Mouse (Mus musculus): ENCODE results near the gene 2210408I21Rik.

Gene 2210408I21Rik

DNA sequence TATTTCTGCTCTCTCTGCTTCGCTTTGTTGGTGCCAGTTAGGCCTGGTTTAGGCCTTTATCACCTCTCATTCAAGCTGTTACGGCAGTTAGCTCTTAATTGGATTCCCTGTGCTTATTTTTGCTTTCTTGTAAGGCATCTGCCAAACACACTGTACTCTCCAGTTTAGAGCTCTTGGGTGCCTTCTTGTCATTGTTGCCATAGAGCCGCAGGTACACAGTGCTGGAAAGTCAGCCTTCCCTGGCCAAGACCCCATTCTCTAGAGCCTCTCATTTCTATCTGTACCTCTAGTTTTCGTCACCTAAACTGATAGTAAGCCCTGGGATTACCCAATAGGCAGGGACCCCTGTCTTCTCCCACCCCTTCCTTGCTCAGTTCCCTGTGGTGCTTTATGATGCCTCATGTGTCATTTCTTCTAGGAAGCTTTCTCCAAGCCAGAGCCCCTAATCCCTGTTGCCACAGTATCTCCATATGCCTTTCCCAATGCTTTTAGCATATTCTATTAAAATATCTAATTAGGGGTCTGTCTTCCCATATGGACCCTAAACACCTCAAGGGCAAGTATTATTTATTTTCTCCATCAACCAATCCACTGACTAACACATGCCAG lies 82.4 kb downstream of the 2210408I21Rik start:
- H3K27me3 ChIP-seq (ENCODE audit: control insufficient read depth, insufficient read depth, low read length, poor library complexity, severe bottlenecking), result no peaks in the 10 kb centered on the region
- no peak for DNase-seq (ENCODE audit: low read depth, low spot score)
- H3K36me3 ChIP-seq (ENCODE audit: control insufficient read depth, insufficient read depth, low read length, poor library complexity, severe bottlenecking), result no peaks in the 10 kb centered on the region

DNA sequence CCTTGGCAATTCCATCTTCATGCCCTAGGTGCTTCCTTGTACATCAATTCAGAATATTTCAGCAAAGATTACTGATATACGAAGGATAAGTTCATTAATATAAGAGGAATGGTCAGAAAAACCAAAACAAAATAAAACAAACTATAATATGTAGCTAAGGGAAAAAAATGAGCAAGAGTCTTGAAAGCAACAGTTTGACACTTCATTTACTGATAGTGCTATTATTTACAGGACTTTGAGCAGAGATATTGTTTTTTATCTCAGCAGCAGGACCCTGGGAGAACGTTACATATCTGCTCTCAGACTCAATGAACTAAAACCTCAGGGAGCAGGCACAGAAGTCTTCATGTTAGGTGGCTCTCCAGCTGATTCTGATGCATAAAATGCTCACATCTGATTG lies 85.7 kb downstream of the 2210408I21Rik start:
- DNase-seq (ENCODE audit: low read depth, low spot score), result no peak
- Histone ChIP-seq H3K36me3 (ENCODE audit: control insufficient read depth, insufficient read depth, low read length, poor library complexity, severe bottlenecking) (no peaks in the 10 kb centered on the region), H3K27me3 (ENCODE audit: control insufficient read depth, insufficient read depth, low read length, poor library complexity, severe bottlenecking) (no peaks in the 10 kb centered on the region)

DNA sequence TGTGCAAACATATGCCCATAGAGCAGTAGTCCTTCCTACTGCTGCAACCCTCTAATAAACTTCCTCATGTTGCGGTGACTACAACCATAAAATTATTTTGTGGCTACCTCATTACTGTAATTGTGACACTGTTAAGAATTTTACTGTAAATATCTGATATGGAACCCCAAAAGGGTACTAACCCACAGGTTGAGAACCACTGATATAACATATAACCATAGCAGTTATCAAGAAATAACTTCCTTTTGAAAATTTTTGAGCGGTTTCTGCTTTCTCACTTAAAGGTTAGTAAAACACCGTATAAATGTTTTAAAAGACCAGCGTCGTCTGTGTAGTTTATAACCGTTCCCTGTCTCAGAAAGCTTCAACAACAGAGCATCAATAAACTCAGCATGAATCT lies 121.2 kb downstream of the 2210408I21Rik start:
- no peaks in the 10 kb centered on the region for H3K27me3 ChIP-seq (ENCODE audit: control insufficient read depth, insufficient read depth, low read length, poor library complexity, severe bottlenecking)
- no peaks in the 10 kb centered on the region for H3K36me3 ChIP-seq (ENCODE audit: control insufficient read depth, insufficient read depth, low read length, poor library complexity, severe bottlenecking)
- DNase-seq (ENCODE audit: low read depth, low spot score), result no peak

DNA sequence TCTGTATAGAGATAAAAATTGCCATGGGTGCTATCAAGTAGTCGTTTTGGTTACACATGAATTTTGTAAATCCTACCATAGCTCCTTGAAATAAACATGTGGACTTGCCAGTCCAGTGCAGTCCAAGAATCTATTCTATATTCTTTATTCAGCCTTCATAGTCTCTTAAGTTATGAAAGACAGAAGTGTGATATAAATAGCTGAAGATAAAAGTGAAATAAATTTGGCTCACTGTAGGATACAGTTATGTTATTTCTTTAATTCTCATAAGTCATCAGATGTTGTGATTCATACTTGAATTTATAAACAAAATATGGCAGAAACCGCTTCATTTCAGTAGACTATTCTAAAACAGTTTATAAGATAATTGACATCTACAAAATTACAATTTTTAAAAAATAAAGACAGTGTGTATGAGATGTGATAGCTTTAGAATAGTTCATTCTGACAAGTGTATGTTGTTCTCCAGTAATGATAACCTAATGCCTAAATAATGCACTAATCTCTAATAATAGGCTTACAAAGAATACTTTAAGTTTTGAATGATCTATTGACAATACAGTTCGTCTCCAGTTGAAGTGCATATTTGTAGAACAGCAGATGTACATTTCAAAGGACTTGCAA lies 127.5 kb downstream of the 2210408I21Rik start:
- Histone ChIP-seq H3K27me3 (ENCODE audit: control insufficient read depth, insufficient read depth, low read length, poor library complexity, severe bottlenecking) (no peaks in the 10 kb centered on the region), H3K36me3 (ENCODE audit: control insufficient read depth, insufficient read depth, low read length, poor library complexity, severe bottlenecking) (no peaks in the 10 kb centered on the region)
- no peak for DNase-seq (ENCODE audit: low read depth, low spot score)

DNA sequence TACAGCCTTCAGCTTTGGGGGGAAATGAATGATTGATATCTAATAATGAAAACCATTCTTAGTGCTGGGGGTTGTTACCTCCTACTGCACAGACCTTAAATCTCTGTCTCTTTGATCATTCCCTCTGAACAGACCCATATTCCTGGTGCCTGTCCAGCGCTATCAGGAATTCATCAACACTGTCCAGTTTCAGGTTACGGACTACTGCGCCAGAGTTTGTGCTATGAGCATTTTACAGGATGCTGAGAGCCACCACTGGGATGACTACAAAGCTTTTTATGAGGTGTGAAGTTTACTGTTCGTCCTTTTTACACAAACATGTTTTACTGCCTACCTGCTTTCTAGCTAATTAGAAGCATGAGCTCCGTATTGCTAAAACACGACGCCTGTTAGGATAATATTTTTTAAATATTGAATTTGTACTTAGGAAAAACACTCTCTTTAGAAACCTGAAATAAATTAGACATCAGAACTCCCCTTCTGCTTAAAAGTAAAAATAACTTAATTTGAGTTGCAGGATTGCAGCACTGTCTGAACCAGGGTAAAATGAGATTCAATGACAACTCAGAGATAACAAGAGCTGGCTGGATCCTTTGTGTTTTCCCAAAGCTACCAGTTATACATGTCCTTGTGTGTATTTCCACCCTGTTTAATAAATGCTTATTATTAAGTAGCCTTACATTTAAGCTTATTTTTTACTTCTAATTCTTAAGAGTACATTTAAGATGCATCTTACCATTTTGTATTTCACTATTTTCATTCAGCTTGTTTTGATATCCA lies 128.2 kb downstream of the 2210408I21Rik start:
- no peaks in the 10 kb centered on the region for H3K27me3 ChIP-seq (ENCODE audit: control insufficient read depth, insufficient read depth, low read length, poor library complexity, severe bottlenecking)
- no peaks in the 10 kb centered on the region for H3K36me3 ChIP-seq (ENCODE audit: control insufficient read depth, insufficient read depth, low read length, poor library complexity, severe bottlenecking)
- DNase-seq (ENCODE audit: low read depth, low spot score), result no peak

DNA sequence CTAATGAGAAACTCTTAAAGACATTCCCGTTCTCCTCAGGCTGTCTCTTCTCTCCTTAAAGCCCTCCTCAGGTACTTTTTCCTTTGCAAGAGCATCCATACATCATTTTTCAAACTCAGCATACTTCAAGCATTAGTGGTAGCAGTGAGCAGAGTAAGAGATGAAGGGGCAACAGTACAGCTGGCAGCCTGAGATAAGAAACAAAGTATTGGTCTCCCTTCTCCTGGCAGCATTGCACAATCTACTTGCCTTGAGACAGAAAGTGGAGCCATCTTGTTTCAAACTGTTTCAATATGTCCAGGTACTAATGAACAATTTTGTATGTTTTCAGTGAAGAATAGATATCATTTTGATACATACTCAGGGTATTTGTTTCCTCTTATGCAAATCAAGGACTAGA lies 129.1 kb downstream of the 2210408I21Rik start:
- Histone ChIP-seq H3K27me3 (ENCODE audit: control insufficient read depth, insufficient read depth, low read length, poor library complexity, severe bottlenecking) (no peaks in the 10 kb centered on the region), H3K36me3 (ENCODE audit: control insufficient read depth, insufficient read depth, low read length, poor library complexity, severe bottlenecking) (no peaks in the 10 kb centered on the region)
- no peak for DNase-seq (ENCODE audit: low read depth, low spot score)

- DNase-seq (ENCODE audit: low read depth, low spot score), result no peak
- Histone ChIP-seq H3K36me3 (ENCODE audit: control insufficient read depth, insufficient read depth, low read length, poor library complexity, severe bottlenecking) (no peaks in the 10 kb centered on the region), H3K27me3 (ENCODE audit: control insufficient read depth, insufficient read depth, low read length, poor library complexity, severe bottlenecking) (no peaks in the 10 kb centered on the region)
Observed at GRCm38 (mm10) chr13:77275172-77275747, 139.9 kb downstream of the 2210408I21Rik start.

GRCm38 (mm10) chr13:77278659-77279413 lies 143.5 kb downstream of the 2210408I21Rik start:
- Histone ChIP-seq H3K27me3 (ENCODE audit: control insufficient read depth, insufficient read depth, low read length, poor library complexity, severe bottlenecking) (no peaks in the 10 kb centered on the region), H3K36me3 (ENCODE audit: control insufficient read depth, insufficient read depth, low read length, poor library complexity, severe bottlenecking) (no peaks in the 10 kb centered on the region)
- DNase-seq (ENCODE audit: low read depth, low spot score), result no peak

DNA sequence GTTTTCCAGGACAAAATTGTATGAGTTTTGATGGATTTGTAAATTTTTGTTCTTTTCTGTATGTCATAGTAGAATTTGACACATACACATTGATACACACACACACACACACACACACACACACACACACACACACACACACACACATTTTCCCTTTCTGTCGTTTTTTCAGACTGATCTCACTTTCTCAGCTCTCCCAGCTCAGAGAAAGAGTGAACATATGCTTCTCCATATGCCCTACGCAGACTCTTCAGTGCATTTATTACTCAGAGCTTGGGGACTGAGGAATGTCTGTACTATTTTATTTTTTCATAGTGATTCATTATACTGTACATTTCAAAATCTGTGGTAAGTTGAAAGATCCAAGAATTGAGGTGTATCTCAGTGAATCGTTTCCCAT lies 160.2 kb downstream of the 2210408I21Rik start:
- no peak for DNase-seq (ENCODE audit: low read depth, low spot score)
- H3K36me3 ChIP-seq (ENCODE audit: control insufficient read depth, insufficient read depth, low read length, poor library complexity, severe bottlenecking), result no peaks in the 10 kb centered on the region
- no peaks in the 10 kb centered on the region for H3K27me3 ChIP-seq (ENCODE audit: control insufficient read depth, insufficient read depth, low read length, poor library complexity, severe bottlenecking)

GRCm38 (mm10) chr13:77324101-77324500 lies 188.8 kb downstream of the 2210408I21Rik start:
- Histone ChIP-seq H3K27me3 (ENCODE audit: control insufficient read depth, insufficient read depth, low read length, poor library complexity, severe bottlenecking) (no peaks in the 10 kb centered on the region), H3K36me3 (ENCODE audit: control insufficient read depth, insufficient read depth, low read length, poor library complexity, severe bottlenecking) (no peaks in the 10 kb centered on the region)
- no peak for DNase-seq (ENCODE audit: low read depth, low spot score)

DNA sequence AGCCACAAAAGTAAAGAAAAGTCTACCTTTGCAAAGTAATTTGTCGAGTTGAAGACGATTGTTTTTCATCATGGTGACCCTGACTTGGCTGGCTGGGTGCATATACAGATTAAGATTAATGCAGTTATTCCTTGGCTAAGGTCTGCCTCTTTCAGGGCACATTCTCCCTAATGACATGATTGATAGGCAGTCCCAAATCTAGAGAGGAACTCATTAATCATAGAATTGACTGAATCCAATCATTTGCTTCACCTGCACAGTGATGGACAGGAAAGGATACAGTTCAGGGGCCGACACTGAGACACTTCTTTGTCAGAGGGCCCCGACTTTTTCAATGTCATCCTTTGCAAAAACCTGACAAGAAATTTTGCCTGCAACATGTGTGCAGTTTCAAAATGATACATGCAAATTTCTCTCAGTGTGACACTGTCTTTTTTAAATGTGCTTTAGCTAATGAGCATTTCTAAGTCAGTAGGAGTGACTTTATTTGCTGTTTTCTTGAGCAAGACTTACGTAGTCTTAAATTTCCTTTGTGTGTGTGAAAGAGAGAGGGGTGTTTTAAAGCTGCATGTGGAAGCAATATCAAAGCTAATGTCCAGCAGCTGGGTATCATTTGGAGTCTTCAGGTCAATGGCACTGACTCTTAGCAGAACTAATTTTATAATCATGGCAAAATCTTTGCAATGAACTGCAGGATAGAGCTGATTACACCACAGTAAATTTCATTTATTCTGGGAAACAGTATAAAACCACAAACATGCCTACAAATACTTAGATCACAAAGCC lies 191.0 kb downstream of the 2210408I21Rik start:
- Histone ChIP-seq H3K27me3 (ENCODE audit: control insufficient read depth, insufficient read depth, low read length, poor library complexity, severe bottlenecking) (no peaks in the 10 kb centered on the region), H3K36me3 (ENCODE audit: control insufficient read depth, insufficient read depth, low read length, poor library complexity, severe bottlenecking) (no peaks in the 10 kb centered on the region)
- no peak for DNase-seq (ENCODE audit: low read depth, low spot score)

- H3K27me3 ChIP-seq (ENCODE audit: control insufficient read depth, insufficient read depth, low read length, poor library complexity, severe bottlenecking), result no peaks in the 10 kb centered on the region
- no peaks in the 10 kb centered on the region for H3K36me3 ChIP-seq (ENCODE audit: control insufficient read depth, insufficient read depth, low read length, poor library complexity, severe bottlenecking)
- no peak for DNase-seq (ENCODE audit: low read depth, low spot score)
Observed at GRCm38 (mm10) chr13:77342097-77342496, 206.8 kb downstream of the 2210408I21Rik start.

DNA sequence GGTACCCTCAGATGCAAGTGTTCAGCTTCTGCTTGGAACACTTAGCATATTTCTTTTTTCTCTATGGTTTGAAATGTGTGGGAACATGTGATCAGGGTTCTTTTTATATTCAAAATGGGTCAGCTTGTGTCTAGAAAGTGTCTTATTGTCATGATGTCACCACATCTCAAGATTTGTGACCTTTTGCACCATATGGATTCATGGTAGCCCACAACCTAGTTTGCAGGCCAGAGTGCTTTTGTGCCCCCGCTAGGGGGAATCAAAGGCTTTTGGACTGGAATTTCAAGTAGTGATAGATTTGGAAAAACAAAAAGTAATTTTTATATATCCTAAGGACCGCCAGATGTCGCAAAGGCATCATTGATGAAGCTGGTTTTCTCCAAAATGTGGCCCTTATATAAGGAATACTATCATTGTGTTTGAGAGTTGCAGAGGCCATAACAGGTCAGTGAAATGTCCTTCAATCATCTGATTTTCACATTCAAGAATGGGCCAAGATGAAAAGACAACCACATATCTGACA lies 250.2 kb downstream of the 2210408I21Rik start:
- Histone ChIP-seq H3K27me3 (ENCODE audit: control insufficient read depth, insufficient read depth, low read length, poor library complexity, severe bottlenecking) (no peaks in the 10 kb centered on the region), H3K36me3 (ENCODE audit: control insufficient read depth, insufficient read depth, low read length, poor library complexity, severe bottlenecking) (no peaks in the 10 kb centered on the region)
- no peak for DNase-seq (ENCODE audit: low read depth, low spot score)

GRCm38 (mm10) chr13:77386001-77386400 lies 250.7 kb downstream of the 2210408I21Rik start:
- H3K36me3 ChIP-seq (ENCODE audit: control insufficient read depth, insufficient read depth, low read length, poor library complexity, severe bottlenecking), result no peaks in the 10 kb centered on the region
- H3K27me3 ChIP-seq (ENCODE audit: control insufficient read depth, insufficient read depth, low read length, poor library complexity, severe bottlenecking), result no peaks in the 10 kb centered on the region
- DNase-seq (ENCODE audit: low read depth, low spot score), result no peak

Data from splenic B cell, adult 2 months (primary cell).